Mouse (Mus musculus) cerebellum, adult 2 months (tissue): ENCODE measurements at regions not wholly inside any gene's neighbourhood (a gene's known extent, or its start where the extent isn't known, plus 50 kb on each side); places are given as distances from the start of the nearest gene placed in this dataset.

Source experiments
- CTCF ChIP-seq: fragments of 200-500 bp; IDR thresholded peaks from 2 replicates; pipeline ENCODE4 v1.5.1; 2011; ENCODE audit warnings: low read depth, mild to moderate bottlenecking, control low read depth, low read length, moderate library complexity, borderline replicate concordance; ENCODE audit not compliant: insufficient read depth
- POLR2A ChIP-seq: fragments of 200-500 bp; IDR thresholded peaks from 2 replicates; pipeline ENCODE4 v1.6.1; 2011; ENCODE audit warnings: low read length, control low read depth, borderline replicate concordance; ENCODE audit not compliant: insufficient read depth

DNA sequence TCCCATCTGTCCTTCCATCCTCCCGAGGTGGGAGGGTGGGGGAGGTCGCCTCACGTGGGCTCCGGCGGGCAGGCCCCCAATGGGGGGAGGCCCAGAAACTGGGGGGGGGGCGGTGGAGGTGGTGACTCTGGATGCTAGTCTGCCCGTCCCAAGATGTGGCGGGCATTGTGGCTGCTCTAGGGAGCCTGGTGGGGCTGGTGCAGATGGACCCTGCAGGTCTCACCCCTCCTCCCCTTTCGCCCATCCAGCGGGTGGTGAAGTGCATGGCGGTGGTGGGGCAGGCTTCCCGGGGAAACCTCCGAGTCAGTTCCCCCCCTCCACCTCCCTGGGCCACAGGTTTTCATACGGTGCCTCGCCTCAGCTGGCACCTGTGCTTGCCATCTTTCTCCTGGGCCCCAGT is 88.6 kb downstream of the Inhba start:
- TF ChIP-seq CTCF (no peak), POLR2A (no peak)
